Mouse (Mus musculus) liver, embryonic 11.5 days (tissue): ENCODE results near the gene Micu2. TPM values are rescaled to one million over a fixed set of nuclear protein-coding genes. Genes with fewer than 3 reads are reported as not detected.
"Not testable (repeated sequence)": the region's sequence is repeated elsewhere in the genome, so short reads cannot be mapped to it uniquely, and the experiment has no call there.

Experiments used
- ATAC-seq: fragments of 200-750 bp; cut with Nextera tagmentation; replicated peaks from 2 replicates; pipeline ENCODE4 v1.8.0; 2017; ENCODE audit warnings: moderate number of reproducible peaks, mild to moderate bottlenecking, moderate TSS enrichment, moderate library complexity; ENCODE audit not compliant: low FRiP score
- DNase-seq: peaks from one replicate; pipeline ENCODE4 v3.0.0-alpha.2; 2017; ENCODE audit warnings: low spot score
- H3K27ac ChIP-seq: fragments of 300-500 bp; sonication (generic); 2 replicates; pipeline ENCODE4 v1.5.1; 2014; ENCODE audit warnings: mild to moderate bottlenecking, low read depth, low read length, control low read depth
- H3K27me3 ChIP-seq: fragments of 300-500 bp; sonication (generic); replicated peaks from 2 replicates; pipeline ENCODE4 v1.6.1; 2014; ENCODE audit warnings: low read length, mixed read lengths; ENCODE audit not compliant: control insufficient read depth, insufficient read depth
- H3K36me3 ChIP-seq: fragments of 300-500 bp; sonication (generic); 2 replicates; pipeline ENCODE4 v1.6.1; 2014; ENCODE audit warnings: mild to moderate bottlenecking, low read length, moderate library complexity, mixed read lengths; ENCODE audit not compliant: control insufficient read depth, insufficient read depth
- H3K4me1 ChIP-seq: fragments of 300-500 bp; sonication (generic); replicated peaks from 2 replicates; pipeline ENCODE4 v1.6.1; 2014; ENCODE audit warnings: low read length, mixed read lengths; ENCODE audit not compliant: control insufficient read depth, insufficient read depth
- H3K4me2 ChIP-seq: fragments of 300-500 bp; sonication (generic); 2 replicates; pipeline ENCODE4 v1.6.1; 2014; ENCODE audit warnings: mild to moderate bottlenecking, control low read depth, moderate library complexity
- H3K4me3 ChIP-seq: fragments of 300-500 bp; sonication (generic); 2 replicates; pipeline ENCODE4 v1.5.1; 2014; ENCODE audit warnings: low read depth, low read length, control low read depth
- H3K9ac ChIP-seq: fragments of 300-500 bp; sonication (generic); 2 replicates; pipeline ENCODE4 v1.6.1; 2014; ENCODE audit warnings: low read depth, low read length, control low read depth
- H3K9me3 ChIP-seq: fragments of 300-500 bp; sonication (generic); 2 replicates; pipeline ENCODE4 v1.6.1; 2016; ENCODE audit warnings: low read length, inconsistent platforms, mixed read lengths; ENCODE audit not compliant: control insufficient read depth
- WGBS: fragments of 180-500 bp; shearing (Covaris S2); extraction: QIAGEN DNeasy Blood & Tissue Kit; methylation state at CpG from one replicate; pipeline ENCODE4 v1.1.7; 2014; 5-methylcytosine and 5-hydroxymethylcytosine counted together
- polyA plus RNA-seq: library from polyadenylated mRNA; unstranded; fragments of >200 nt; fragmentation: Nextera tagmentation; extraction: Ambion mirVana; gene quantifications from 2 replicates; pipeline ENCODE4 v1.2.1, GENCODE M21; 2014

Micu2 gene
- polyA plus RNA-seq, 1 experiment from 2014 or later = 55.1 TPM

DNA sequence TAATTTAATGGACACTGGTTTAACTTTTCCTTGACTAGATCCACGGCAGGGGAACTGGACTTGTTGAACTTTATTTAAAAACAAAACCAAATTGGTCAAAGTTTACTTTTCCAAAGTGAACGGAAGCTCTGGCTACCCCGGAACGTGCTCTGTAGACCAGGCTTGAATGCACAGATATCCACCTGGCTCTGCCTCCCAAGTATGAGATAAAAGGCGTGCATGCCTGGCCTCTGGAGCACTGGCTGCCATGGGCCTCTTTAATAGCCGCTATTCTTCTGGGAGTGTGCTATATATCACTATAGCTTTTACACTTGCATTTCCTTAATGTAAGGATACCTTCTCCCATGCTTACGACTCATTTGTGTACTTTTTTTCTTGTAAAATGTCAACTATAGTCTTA is 65.5 kb downstream of the Micu2 start:
- WGBS = 44% methylated on average over 7 of the region's 7 CpGs
- Histone ChIP-seq H3K4me3 (no peak overlapping the region), H3K9me3 (no peaks in the 10 kb centered on the region), H3K9ac (no peak overlapping the region), H3K27me3 (no peaks in the 10 kb centered on the region), H3K27ac (peak overlapping the region; percentile 84), H3K4me1 (peaks cover 11% of the 10 kb centered on the region; the same call in 1 of the 2 replicates), H3K36me3 (no peaks in the 10 kb centered on the region; the same call in 1 of the 2 replicates), H3K4me2 (peak overlapping the region; percentile 52)
- DNase-seq = no peak
- ATAC-seq = peak; percentile 83

DNA sequence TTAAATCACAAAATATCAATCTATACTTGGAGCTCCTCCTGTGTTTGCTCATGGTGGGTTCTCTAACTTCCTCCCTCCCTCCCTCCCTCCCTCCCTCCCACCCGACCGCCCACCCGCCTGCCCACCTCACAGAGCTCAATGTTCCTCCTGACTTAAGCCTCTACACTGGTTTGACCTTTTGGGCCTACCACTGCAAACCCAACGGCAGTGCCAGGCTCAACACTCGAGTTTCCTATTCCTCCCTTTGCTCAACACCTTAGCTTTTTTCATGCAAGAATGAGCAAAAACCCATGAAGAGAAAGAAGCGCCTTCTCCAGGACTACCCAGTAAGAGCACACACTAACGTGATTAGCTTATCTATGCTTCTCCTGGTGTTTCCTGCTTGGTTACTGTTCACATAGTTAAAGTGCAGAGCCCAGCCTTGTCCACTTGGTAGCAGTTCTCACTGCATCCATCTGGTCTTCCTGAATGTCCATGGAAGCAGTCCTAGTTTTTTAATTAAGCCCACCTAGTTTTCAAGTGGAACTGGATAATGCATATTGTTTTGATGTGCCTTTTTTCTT is 66.1 kb downstream of the Micu2 start:
- no peaks in the 10 kb centered on the region for H3K9me3 ChIP-seq
- H3K4me3 ChIP-seq = no peak overlapping the region
- peaks cover 11% of the 10 kb centered on the region; the same call in 1 of the 2 replicates for H3K4me1 ChIP-seq
- DNase-seq (no peak), ATAC-seq (peak; percentile 92)
- no peaks in the 10 kb centered on the region for H3K27me3 ChIP-seq
- H3K9ac ChIP-seq = no peak overlapping the region
- 29% methylated on average over 7 of the region's 7 CpGs for WGBS
- peak overlapping the region; percentile 84 for H3K27ac ChIP-seq
- no peaks in the 10 kb centered on the region; the same call in 1 of the 2 replicates for H3K36me3 ChIP-seq
- peak overlapping the region; percentile 52 for H3K4me2 ChIP-seq

DNA sequence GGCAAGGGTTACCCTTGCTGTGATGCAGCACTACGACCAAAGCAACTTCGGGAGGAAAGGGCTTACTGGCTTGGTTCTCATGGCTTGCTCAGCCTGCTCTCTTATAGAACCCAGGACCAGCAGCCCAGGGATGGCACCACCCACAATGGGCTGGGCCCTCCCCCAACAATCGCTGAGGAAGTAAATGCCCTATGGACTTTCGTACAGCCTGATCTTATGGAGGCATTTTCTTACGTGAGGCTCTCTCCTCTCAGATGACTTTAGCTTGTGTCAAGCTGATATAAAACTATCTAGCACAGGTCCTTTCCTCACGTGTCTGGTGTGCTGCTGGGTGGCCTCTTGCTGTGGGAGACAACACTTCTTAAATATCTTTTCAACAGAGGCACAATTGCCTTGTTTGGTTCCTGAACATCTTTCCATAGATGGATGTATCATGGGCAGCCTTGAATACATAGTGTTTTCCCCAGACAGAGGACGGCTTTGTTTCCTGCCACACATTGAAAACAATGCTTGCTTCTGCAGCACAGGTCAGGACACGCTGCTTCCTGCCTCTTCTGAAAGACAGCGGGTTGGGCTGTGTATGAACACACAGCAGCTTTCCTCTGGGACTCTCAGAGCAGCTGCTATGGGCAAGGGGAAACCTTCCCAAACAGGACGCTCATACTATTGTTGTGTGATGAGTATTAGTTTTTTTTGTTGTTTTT is 77.5 kb downstream of the Micu2 start:
- no peak overlapping the region for H3K9ac ChIP-seq
- H3K36me3 ChIP-seq = peaks cover 12% of the 10 kb centered on the region
- no peaks in the 10 kb centered on the region; the same call in 1 of the 2 replicates for H3K4me1 ChIP-seq
- no peak for DNase-seq
- no peak overlapping the region for H3K4me2 ChIP-seq
- no peaks in the 10 kb centered on the region for H3K27me3 ChIP-seq
- H3K9me3 ChIP-seq = no peaks in the 10 kb centered on the region
- no peak overlapping the region for H3K27ac ChIP-seq
- H3K4me3 ChIP-seq = no peak overlapping the region
- 0 out of 2 replicates have a peak, but pooled peaks have one; percentile 23 for ATAC-seq
- WGBS = 57% methylated on average over 10 of the region's 10 CpGs

DNA sequence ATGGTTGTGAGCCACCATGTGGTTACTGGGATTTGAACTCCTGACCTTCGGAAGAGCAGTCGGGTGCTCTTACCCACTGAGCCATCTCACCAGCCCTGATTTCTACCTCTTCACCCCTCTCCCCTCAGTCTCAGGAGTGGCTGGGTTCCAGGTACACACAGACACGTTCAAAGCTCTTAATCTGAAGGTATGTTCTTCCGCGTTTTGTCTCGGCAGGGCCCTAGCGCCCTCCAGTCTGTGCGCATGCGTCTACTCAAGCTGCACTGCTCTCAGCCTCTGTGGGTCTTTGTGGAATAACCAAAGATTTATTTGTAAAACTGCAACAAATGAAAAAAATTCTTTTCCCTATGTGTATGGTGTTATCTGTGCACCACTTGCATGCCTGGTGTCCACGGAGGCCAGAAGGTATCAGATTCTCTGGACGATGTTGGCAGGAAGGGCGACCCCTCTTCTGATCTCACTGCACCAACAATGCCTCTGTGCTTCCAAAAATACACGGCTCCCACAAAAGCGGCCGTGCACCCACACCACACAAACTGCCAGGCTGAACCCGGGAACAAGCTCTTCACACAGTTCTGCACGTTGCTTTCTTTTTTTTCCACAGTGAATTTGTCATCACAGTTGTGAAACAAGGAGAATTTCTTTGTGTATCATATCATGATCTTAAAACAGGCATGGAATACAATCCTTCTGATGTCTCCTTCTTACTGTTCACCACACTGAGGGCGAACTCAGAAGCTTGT is 78.3 kb downstream of the Micu2 start:
- WGBS = 82% methylated on average over 18 of the region's 18 CpGs
- no peaks in the 10 kb centered on the region; the same call in 1 of the 2 replicates for H3K4me1 ChIP-seq
- peaks cover 12% of the 10 kb centered on the region for H3K36me3 ChIP-seq
- H3K27ac ChIP-seq = no peak overlapping the region
- no peaks in the 10 kb centered on the region for H3K27me3 ChIP-seq
- H3K9me3 ChIP-seq = no peaks in the 10 kb centered on the region
- no peak for DNase-seq
- no peak overlapping the region for H3K4me3 ChIP-seq
- H3K9ac ChIP-seq = no peak overlapping the region
- ATAC-seq = no peak
- H3K4me2 ChIP-seq = no peak overlapping the region

DNA sequence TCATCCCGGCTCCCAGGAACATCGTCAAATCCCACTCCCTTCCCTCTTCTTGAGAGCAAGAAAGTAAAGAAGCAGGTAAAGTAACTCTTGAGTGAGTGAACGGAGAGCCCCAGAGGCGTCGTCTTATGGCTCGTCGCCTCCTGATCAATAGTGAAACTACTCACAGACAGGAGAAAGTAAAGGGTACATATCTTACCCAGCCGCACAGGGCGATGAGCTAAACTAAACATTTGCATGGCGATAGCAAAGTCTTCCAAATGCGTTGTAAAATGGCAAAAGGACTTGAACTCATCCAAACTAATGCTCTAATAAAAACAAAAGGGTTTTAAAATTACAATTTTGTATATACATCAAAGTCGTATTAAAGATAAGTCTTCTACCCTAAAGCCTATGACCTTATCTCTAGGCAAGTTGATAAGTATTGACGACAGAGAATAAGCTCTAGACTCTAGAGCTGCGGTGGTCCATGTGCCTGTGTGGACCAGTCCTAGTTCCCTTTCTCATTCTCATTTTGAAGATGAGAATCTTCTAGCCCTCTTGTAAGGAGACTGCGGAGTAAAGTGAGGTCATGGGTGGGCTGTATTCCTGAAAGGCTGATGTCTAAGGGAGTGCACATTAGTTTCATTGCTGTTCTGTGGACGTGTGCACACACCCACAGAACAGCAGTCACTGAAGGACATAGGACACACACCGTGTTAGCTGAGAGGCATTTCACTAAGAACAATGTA is 79.8 kb downstream of the Micu2 start:
- H3K4me3 ChIP-seq = no peak overlapping the region
- DNase-seq (no peak), ATAC-seq (no peak)
- no peak overlapping the region for H3K27ac ChIP-seq
- no peaks in the 10 kb centered on the region for H3K9me3 ChIP-seq
- H3K9ac ChIP-seq = no peak overlapping the region
- no peak overlapping the region for H3K4me2 ChIP-seq
- WGBS = 87% methylated on average over 17 of the region's 17 CpGs
- no peaks in the 10 kb centered on the region for H3K27me3 ChIP-seq
- H3K4me1 ChIP-seq = no peaks in the 10 kb centered on the region; the same call in 1 of the 2 replicates
- peaks cover 12% of the 10 kb centered on the region for H3K36me3 ChIP-seq

DNA sequence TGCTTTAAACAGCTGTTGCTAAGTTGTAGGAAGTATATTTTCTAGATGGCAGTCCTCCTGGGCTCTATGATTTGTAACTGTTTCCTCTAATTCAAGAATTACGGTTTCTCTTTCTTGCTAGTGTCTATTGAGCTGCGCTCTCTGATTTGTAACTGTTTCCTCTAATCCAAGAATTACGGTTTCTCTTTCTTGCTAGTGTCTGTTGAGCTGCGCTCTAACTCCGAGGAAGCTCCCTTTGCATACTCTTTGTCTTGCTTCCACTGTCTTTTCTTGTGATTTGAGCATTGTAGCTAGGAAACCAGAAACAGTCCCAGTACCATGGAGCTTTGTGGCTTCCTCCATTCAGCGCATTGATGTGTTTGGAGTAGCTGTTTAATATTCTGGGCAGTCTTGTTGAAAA is 83.7 kb downstream of the Micu2 start:
- DNase-seq = no peak
- Histone ChIP-seq H3K4me1 (no peaks in the 10 kb centered on the region; the same call in 1 of the 2 replicates), H3K27me3 (no peaks in the 10 kb centered on the region), H3K4me3 (no peak overlapping the region), H3K36me3 (0 out of 2 replicates have a peak, but pooled peaks cover 2% of the 10 kb centered on the region), H3K4me2 (no peak overlapping the region), H3K9ac (no peak overlapping the region), H3K27ac (no peak overlapping the region), H3K9me3 (no peaks in the 10 kb centered on the region)
- WGBS = 80% methylated on average over 6 of the region's 6 CpGs
- no peak for ATAC-seq

DNA sequence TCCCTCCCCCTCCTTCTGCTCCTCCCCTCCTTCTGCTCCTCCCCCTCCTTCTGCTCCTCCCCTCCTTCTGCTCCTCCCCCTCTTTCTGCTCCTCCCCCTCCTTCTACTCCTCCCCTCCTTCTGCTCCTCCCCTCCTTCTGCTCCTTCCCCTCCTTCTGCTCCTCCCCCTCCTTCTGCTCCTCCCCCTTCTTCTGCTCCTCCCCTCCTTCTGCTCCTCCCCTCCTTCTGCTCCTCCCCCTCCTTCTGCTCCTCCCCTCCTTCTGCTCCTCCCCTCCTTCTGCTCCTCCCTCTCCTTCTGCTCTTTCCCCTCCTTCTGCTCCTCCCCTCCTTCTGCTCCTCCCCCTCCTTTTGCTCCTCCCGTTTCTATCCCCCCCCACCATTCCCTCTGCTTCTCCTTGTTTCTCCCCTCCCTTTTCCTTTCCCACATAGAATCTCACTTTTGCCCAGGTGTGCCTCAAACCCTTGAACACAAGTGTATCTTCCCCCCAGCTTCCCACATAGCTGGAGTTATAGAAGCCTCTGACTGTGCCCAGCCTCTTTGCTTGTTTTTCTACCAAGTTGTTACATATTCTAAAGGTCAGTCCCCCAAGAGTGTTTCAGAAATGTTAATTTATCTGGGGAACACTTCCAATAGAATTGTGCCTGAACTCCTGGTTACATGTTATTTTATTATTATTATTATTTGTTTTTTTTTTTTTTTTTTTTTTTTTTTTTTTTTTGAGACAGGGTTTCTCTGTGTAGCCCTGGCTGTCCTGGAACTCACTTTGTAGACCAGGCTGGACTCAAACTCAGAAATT is 86.7 kb downstream of the Micu2 start:
- not testable (repeated sequence) for DNase-seq, H3K4me3 ChIP-seq, H3K27ac ChIP-seq

DNA sequence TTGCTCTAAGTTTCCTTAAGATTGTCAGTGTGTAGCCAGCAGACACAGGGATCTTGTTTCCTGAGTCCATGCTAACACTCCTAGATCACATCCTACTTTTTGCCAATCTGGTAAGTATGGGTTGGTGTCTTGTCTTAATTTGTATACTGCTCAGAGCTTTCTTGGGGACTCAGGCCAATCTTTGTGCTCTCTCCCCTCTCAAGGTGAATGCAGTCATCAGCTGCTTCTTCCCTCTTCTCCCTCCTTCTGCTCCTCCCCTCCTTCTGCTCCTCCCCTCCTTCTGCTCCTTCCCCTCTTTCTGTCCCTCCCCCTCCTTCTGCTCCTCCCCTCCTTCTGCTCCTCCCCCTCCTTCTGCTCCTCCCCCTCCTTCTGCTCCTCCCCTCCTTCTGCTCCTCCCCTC is 87.3 kb downstream of the Micu2 start:
- ATAC-seq = 0 out of 2 replicates have a peak, but pooled peaks have one; percentile 8
- not testable (repeated sequence) for H3K27me3 ChIP-seq, H3K4me2 ChIP-seq, DNase-seq, H3K9ac ChIP-seq, H3K27ac ChIP-seq, H3K4me1 ChIP-seq, H3K4me3 ChIP-seq, H3K36me3 ChIP-seq, H3K9me3 ChIP-seq

More for the DNA sequence above, 86.7 kb downstream of the Micu2 start:
- not testable (repeated sequence) for H3K9me3 ChIP-seq, H3K27me3 ChIP-seq, H3K4me2 ChIP-seq, H3K9ac ChIP-seq, H3K4me1 ChIP-seq, ATAC-seq, H3K36me3 ChIP-seq
- 28% methylated on average over 1 of the region's 1 CpGs for WGBS
